Mouse (Mus musculus) liver, embryonic 13.5 days (tissue): ENCODE data around the gene Atp6v0a1. TPM values are rescaled to one million over a fixed set of nuclear protein-coding genes. Genes with fewer than 3 reads are reported as not detected.

Source experiments
- ATAC-seq: fragments of 200-750 bp; cut with Nextera tagmentation; 2 replicates; pipeline ENCODE4 v1.8.0; 2017; ENCODE audit warnings: low read depth, mild to moderate bottlenecking, moderate number of reproducible peaks, moderate library complexity
- DNase-seq: peaks from one replicate; pipeline ENCODE4 v3.0.0; 2022
- H3K27ac ChIP-seq: fragments of 300-500 bp; sonication (generic); 2 replicates; pipeline ENCODE4 v1.5.1; 2015; ENCODE audit warnings: moderate library complexity, mild to moderate bottlenecking, inconsistent platforms
- H3K27me3 ChIP-seq: fragments of 300-500 bp; sonication (generic); 2 replicates; pipeline ENCODE4 v1.6.1; 2015; ENCODE audit warnings: mild to moderate bottlenecking, inconsistent platforms
- H3K36me3 ChIP-seq: fragments of 300-500 bp; sonication (generic); 2 replicates; pipeline ENCODE4 v1.6.1; 2015; ENCODE audit warnings: mild to moderate bottlenecking, inconsistent platforms
- H3K4me1 ChIP-seq: fragments of 300-500 bp; sonication (generic); replicated peaks from 2 replicates; pipeline ENCODE4 v1.6.1; 2015; ENCODE audit warnings: inconsistent platforms
- H3K4me2 ChIP-seq: fragments of 300-500 bp; sonication (generic); 2 replicates; pipeline ENCODE4 v1.6.1; 2015; ENCODE audit warnings: inconsistent platforms, mild to moderate bottlenecking, moderate library complexity
- H3K4me3 ChIP-seq: fragments of 300-500 bp; sonication (generic); replicated peaks from 2 replicates; pipeline ENCODE4 v1.5.1; 2015; ENCODE audit warnings: mild to moderate bottlenecking, inconsistent platforms
- H3K9ac ChIP-seq: fragments of 300-500 bp; sonication (generic); 2 replicates; pipeline ENCODE4 v1.6.1; 2015; ENCODE audit warnings: mild to moderate bottlenecking, inconsistent platforms
- H3K9me3 ChIP-seq: fragments of 300-500 bp; sonication (generic); replicated peaks from 2 replicates; pipeline ENCODE4 v1.6.1; 2016; ENCODE audit warnings: inconsistent platforms
- WGBS: fragments of 180-500 bp; shearing (Covaris S2); methylation state at CpG from one replicate; pipeline ENCODE4 v1.1.7; 2015; ENCODE audit not compliant: insufficient replicate concordance; 5-methylcytosine and 5-hydroxymethylcytosine counted together
- polyA plus RNA-seq: library from polyadenylated mRNA; unstranded; fragments of >200 nt; fragmentation: Nextera tagmentation; extraction: Ambion mirVana; gene quantifications from 2 replicates; pipeline ENCODE4 v1.2.1, GENCODE M21; 2015

The Atp6v0a1 gene
- polyA plus RNA-seq, 1 experiment from 2014 or later, result 52.8 TPM

DNA sequence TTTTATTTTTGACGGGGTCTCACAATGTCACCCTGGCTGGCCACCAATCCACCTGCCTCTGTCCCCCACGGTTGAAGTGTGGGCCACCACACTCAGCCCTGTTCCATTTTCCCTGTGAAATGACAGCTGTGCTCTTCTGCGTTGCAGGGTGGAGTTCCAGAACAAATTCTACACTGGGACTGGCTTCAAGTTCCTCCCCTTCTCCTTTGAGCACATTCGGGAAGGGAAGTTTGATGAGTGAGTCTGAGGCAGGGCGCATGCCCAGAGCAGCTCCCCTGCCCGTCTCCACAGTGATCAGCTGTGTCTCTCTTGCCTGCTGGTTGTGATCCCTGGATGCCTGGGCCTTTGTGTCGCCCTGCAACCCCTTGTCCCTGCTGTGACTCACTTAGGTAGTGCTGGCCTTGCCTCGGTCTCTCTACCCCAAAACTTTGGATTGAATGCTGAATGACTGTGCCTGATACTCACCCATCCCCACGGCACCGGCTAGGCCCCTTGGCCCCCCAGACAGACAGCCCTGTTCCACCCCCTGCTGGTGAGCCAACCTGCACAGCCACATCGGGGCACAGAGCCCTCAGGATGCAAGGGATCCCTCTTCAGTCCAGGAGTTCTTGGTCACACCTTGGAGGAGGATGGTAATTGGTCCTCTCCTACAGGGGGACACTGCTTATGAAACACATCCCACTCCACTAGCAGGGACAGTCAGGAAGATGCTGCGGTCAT lies 53.1 kb downstream of the Atp6v0a1 start:
- Histone ChIP-seq H3K9ac (peak overlapping the region; percentile 76), H3K4me2 (peak overlapping the region; percentile 73), H3K9me3 (no peaks in the 10 kb centered on the region), H3K27me3 (no peaks in the 10 kb centered on the region), H3K36me3 (peaks cover 63% of the 10 kb centered on the region), H3K4me1 (peaks cover 93% of the 10 kb centered on the region), H3K4me3 (no peak overlapping the region), H3K27ac (peak overlapping the region; percentile 100)
- DNase-seq (no peak), ATAC-seq (no peak)
- 71% methylated on average over 12 of the region's 12 CpGs for WGBS

- Histone ChIP-seq H3K4me3 (peak overlapping the region; percentile 44), H3K4me2 (peak overlapping the region; percentile 73), H3K9me3 (no peaks in the 10 kb centered on the region), H3K27me3 (peaks cover 2% of the 10 kb centered on the region; the same call in 1 of the 2 replicates), H3K4me1 (peaks cover 87% of the 10 kb centered on the region), H3K36me3 (peaks cover 55% of the 10 kb centered on the region), H3K27ac (peak overlapping the region; percentile 100), H3K9ac (peak overlapping the region; percentile 76)
- ATAC-seq (no peak; the same call in 1 of the 2 replicates), DNase-seq (no peak)
- 56% methylated on average over 14 of the region's 14 CpGs for WGBS
Observed at GRCm38 (mm10) chr11:101062971-101063675, 53.9 kb downstream of the Atp6v0a1 start.

DNA sequence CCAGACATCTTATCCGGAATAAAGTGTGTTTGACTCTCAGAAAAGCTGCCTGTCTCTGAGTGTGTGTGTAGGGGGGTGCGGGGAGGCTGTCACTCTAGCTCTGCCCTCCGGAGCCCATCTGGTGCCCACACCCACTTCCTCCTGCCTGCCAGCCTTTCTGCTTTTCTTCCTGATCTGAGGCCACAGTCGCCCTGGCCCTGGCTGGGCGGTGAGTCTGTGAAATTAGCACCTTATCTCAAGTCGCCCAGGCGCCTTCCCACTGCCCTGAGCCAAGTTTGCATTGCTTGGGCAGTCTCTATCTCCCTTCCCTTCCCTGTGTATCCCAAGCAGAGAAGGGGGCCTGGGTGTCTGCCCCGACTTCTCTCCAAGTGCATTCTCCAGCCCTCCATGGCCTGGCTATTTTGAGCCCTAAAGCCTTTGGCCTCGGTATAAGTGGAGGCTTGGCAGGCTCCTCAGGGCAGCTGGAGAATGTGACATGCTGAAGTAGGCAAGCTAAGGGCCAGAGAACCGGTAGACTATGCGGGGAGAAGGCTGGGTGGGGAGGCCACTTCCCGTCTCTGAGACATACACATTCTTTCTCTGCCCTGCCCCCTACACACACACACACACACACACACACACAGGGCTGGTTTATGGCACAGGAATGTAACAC lies 54.5 kb downstream of the Atp6v0a1 start:
- Histone ChIP-seq H3K36me3 (peaks cover 48% of the 10 kb centered on the region), H3K4me3 (peak overlapping the region; percentile 44)

GRCm38 (mm10) chr11:101064462-101064861 lies 55.2 kb downstream of the Atp6v0a1 start:
- peak overlapping the region; percentile 44; the same call in 1 of the 2 replicates for H3K4me3 ChIP-seq
- peak overlapping the region; percentile 76 for H3K9ac ChIP-seq
- H3K4me2 ChIP-seq, result peak overlapping the region; percentile 73

More for the DNA sequence above, 54.5 kb downstream of the Atp6v0a1 start:
- DNase-seq (peak; percentile 90), ATAC-seq (peak; percentile 98)
- peak overlapping the region; percentile 73 for H3K4me2 ChIP-seq
- peak overlapping the region; percentile 76 for H3K9ac ChIP-seq
- peaks cover 5% of the 10 kb centered on the region; the same call in 1 of the 2 replicates for H3K27me3 ChIP-seq
- H3K27ac ChIP-seq, result peak overlapping the region; percentile 100
- no peaks in the 10 kb centered on the region for H3K9me3 ChIP-seq
- H3K4me1 ChIP-seq, result peaks cover 80% of the 10 kb centered on the region
- WGBS, result under 1% methylated on average over 12 of the region's 12 CpGs

GRCm38 (mm10) chr11:101065002-101065401 lies 55.8 kb downstream of the Atp6v0a1 start:
- Histone ChIP-seq H3K36me3 (peaks cover 36% of the 10 kb centered on the region), H3K27ac (peak overlapping the region; percentile 100), H3K27me3 (peaks cover 6% of the 10 kb centered on the region; the same call in 1 of the 2 replicates), H3K4me3 (no peak overlapping the region), H3K9ac (peak overlapping the region; percentile 76; the same call in 1 of the 2 replicates), H3K4me1 (peaks cover 76% of the 10 kb centered on the region), H3K4me2 (0 out of 2 replicates have a peak overlapping the region, but pooled peaks have one; percentile 5), H3K9me3 (no peaks in the 10 kb centered on the region)
- DNase-seq (no peak), ATAC-seq (no peak)
- WGBS, result 61% methylated on average over 9 of the region's 9 CpGs

More at GRCm38 (mm10) chr11:101064462-101064861, 55.2 kb downstream of the Atp6v0a1 start:
- Histone ChIP-seq H3K9me3 (no peaks in the 10 kb centered on the region), H3K27me3 (peaks cover 6% of the 10 kb centered on the region; the same call in 1 of the 2 replicates), H3K4me1 (peaks cover 78% of the 10 kb centered on the region), H3K36me3 (peaks cover 42% of the 10 kb centered on the region), H3K27ac (peak overlapping the region; percentile 100)
- 70% methylated on average over 4 of the region's 4 CpGs for WGBS
- ATAC-seq (no peak), DNase-seq (no peak)

DNA sequence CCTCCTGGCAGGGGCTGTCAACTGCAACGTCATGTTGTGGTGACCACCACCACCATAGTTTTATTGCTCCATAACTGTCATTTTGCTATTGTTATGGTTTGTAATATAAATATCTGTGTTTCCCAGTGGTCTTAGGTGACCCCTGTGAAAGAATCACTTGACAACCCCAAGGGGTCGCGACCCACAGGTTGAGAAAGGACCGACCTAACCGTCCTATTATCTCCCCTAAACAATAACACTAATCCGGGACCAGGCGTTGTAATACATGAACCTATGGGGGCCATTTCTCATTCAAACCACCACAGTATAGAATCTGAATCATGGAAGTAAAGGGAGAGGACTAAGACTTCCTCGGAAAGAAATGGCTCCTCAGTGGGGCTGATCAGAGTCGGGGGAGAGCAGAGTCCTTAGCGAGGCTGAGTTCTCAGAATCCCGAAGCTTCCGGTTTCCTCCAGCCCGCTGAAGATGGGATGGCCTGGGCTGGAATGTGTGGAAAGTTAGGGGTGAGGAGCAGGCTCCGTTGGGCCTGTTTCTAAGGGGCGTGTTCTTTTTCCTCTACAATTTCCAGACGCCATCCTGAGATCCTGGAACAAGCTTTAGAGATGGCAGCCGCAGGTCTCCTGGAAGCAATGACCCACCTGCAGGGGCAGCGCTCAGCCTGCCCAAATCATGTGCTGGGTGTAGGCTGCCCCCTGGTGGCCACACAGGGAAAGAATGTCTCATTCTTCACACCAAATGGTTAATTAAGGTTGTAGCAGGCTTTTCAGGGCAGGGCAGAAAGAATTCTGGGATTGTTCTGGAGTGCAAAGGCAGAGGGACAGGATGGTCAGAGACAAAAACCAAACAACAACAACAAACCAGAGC lies 57.5 kb downstream of the Atp6v0a1 start:
- H3K27ac ChIP-seq, result peak overlapping the region; percentile 100
- H3K4me3 ChIP-seq, result peak overlapping the region; percentile 45
- peaks cover 22% of the 10 kb centered on the region for H3K27me3 ChIP-seq
- ATAC-seq, result no peak
- peak overlapping the region; percentile 61 for H3K9ac ChIP-seq
- H3K4me2 ChIP-seq, result peak overlapping the region; percentile 69
- peak; percentile 74 for DNase-seq
- H3K36me3 ChIP-seq, result peaks cover 20% of the 10 kb centered on the region
- H3K9me3 ChIP-seq, result no peaks in the 10 kb centered on the region
- WGBS, result 19% methylated on average over 18 of the region's 18 CpGs
- peaks cover 72% of the 10 kb centered on the region for H3K4me1 ChIP-seq

DNA sequence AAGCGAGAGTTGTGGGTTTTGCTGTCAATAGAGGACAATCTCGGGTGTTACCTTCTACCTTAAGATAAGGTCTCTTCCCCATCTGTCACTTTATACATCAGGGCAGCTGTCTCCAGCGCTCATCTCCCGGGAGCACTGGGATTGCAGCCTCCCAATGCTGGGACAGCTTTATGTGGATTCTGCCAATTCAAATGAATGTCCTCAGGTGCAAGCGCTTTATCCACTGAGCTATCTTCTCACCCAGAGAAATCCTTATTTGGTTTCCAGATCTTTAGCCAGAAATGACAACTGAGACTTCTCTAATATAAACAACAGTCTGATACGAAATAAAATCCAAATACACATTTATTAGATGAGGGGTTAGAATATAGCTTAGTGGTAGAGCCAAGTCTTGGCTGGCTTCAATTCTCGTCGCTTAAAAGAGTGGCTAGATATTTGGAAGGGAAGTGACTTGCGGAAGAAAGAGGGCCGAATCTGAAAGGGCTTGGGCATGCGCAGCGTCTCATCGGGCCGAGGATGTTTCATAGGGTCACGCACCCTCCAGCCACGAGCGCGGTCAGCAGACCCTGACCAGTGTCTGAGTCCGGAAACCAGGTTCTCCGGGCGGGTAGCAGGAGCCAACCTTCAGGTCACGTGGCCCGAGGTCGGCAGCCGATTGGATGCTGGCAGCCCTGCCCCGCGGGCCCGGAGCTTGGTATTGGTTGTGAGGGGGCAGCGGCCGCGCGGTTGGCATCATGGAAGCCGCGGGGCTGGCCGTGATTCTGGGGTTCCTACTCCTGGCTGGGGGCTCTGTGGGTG lies 60.3 kb downstream of the Atp6v0a1 start, which contains the start of gene Naglu:
Gene Naglu, plus strand, starts transcription at position 622 of the 798 bp plus-strand sequence.
- H3K4me2 ChIP-seq, result peak within 1 kb of the TSS; percentile 97
- H3K27ac ChIP-seq, result no peak within 1 kb of the TSS; the same call in 1 of the 2 replicates
- 3% methylated on average over 35 of the region's 35 CpGs for WGBS
- H3K4me3 ChIP-seq, result peak within 1 kb of the TSS; percentile 78
- peak within 1 kb of the TSS; percentile 79 for H3K9ac ChIP-seq
- peaks cover 44% of the 10 kb centered on the region for H3K4me1 ChIP-seq
- H3K9me3 ChIP-seq, result no peaks in the 10 kb centered on the region
- peak; percentile 84 for ATAC-seq
- 0 out of 2 replicates have a peak, but pooled peaks cover 4% of the 10 kb centered on the region for H3K36me3 ChIP-seq
- peaks cover 35% of the 10 kb centered on the region for H3K27me3 ChIP-seq
- peak; percentile 89 for DNase-seq

GRCm38 (mm10) chr11:101070189-101070527 lies 60.9 kb downstream of the Atp6v0a1 start:
- DNase-seq (no peak), ATAC-seq (peak; percentile 69)
- H3K27me3 ChIP-seq, result peaks cover 35% of the 10 kb centered on the region
- no peak overlapping the region for H3K27ac ChIP-seq
- under 1% methylated on average over 36 of the region's 36 CpGs for WGBS
- H3K4me2 ChIP-seq, result peak overlapping the region; percentile 97
- H3K9ac ChIP-seq, result peak overlapping the region; percentile 79
- H3K9me3 ChIP-seq, result no peaks in the 10 kb centered on the region
- peak overlapping the region; percentile 78 for H3K4me3 ChIP-seq
- H3K36me3 ChIP-seq, result 0 out of 2 replicates have a peak, but pooled peaks cover 2% of the 10 kb centered on the region
- H3K4me1 ChIP-seq, result peaks cover 38% of the 10 kb centered on the region

GRCm38 (mm10) chr11:101070987-101071386 lies 61.7 kb downstream of the Atp6v0a1 start:
- DNase-seq, result no peak
- H3K36me3 ChIP-seq, result no peaks in the 10 kb centered on the region
- peaks cover 30% of the 10 kb centered on the region for H3K4me1 ChIP-seq
- 60% methylated on average over 6 of the region's 6 CpGs for WGBS
- peaks cover 36% of the 10 kb centered on the region for H3K27me3 ChIP-seq
- no peak overlapping the region for H3K27ac ChIP-seq
- ATAC-seq, result no peak
- peak overlapping the region; percentile 97 for H3K4me2 ChIP-seq
- peak overlapping the region; percentile 78; the same call in 1 of the 2 replicates for H3K4me3 ChIP-seq
- no peaks in the 10 kb centered on the region for H3K9me3 ChIP-seq
- H3K9ac ChIP-seq, result peak overlapping the region; percentile 79; the same call in 1 of the 2 replicates
